Mouse (Mus musculus) olfactory bulb, adult 2 months (tissue): Measurements from ENCODE around the gene Coq9. TPM values are rescaled to one million over a fixed set of nuclear protein-coding genes. Genes with fewer than 3 reads are reported as not detected.

Experiments used
- H3K27ac ChIP-seq: fragments of 200-500 bp; 2 replicates; pipeline ENCODE4 v1.5.1; 2012; ENCODE audit warnings: low read depth, low read length; ENCODE audit not compliant: insufficient read depth
- H3K4me1 ChIP-seq: fragments of 200-500 bp; 2 replicates; pipeline ENCODE4 v1.6.1; 2012; ENCODE audit warnings: low read length; ENCODE audit not compliant: control insufficient read depth, insufficient read depth
- H3K4me3 ChIP-seq: fragments of 200-500 bp; 2 replicates; pipeline ENCODE4 v1.5.1; 2012; ENCODE audit warnings: mild to moderate bottlenecking, low read depth, low read length, moderate library complexity; ENCODE audit not compliant: insufficient read depth
- CTCF ChIP-seq: fragments of 200-500 bp; IDR thresholded peaks from 2 replicates; pipeline ENCODE4 v1.5.1; 2012; ENCODE audit warnings: low read depth, mild to moderate bottlenecking, low read length, moderate library complexity; ENCODE audit not compliant: insufficient read depth
- POLR2A ChIP-seq: fragments of 200-500 bp; IDR thresholded peaks from 2 replicates; pipeline ENCODE4 v1.6.1; 2012; ENCODE audit warnings: mild to moderate bottlenecking, low read depth, low read length, moderate library complexity; ENCODE audit not compliant: insufficient read depth
- WGBS: fragments of 180-500 bp; shearing (Covaris S2); methylation state at CpG from one replicate; pipeline ENCODE4 v1.1.7; 2018; 5-methylcytosine and 5-hydroxymethylcytosine counted together
- polyA plus RNA-seq: library from polyadenylated mRNA; stranded (reverse); fragments of >200 nt; gene quantifications from 2 replicates; pipeline ENCODE4 v1.2.4, GENCODE M21; 2012; ENCODE audit warnings: low replicate concordance; ENCODE audit not compliant: missing spikeins, insufficient read depth, insufficient read length

Gene Coq9
- polyA plus RNA-seq, 1 experiment, result not detected

- WGBS, result 67% methylated on average over 2 of the region's 2 CpGs
- TF ChIP-seq CTCF (no peak), POLR2A (no peak)
Observed at GRCm38 (mm10) chr8:94892917-94893316, 54.8 kb downstream of the Coq9 start.

DNA sequence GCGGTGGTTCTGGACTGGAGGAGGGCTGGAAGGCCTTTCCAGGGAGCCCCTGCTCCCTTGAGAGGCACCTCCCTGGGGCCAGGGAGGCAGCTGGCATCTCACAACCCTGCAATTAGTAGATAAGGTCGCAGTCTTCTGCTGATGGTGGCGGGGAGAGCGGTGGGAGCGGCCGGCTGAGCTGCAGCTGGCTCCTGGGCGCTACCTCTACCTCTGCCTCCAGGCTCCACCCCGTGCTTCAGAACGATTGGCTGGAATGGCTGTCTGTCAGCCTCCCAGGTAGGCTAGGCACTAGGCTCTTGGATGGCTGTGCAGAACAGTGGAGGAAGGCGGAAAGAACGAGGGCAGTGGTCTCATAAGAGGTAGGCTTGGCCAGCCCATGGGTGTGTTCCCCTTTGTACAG, 61.1 kb downstream of the Coq9 start:
- no peak overlapping the region for H3K27ac ChIP-seq
- H3K4me3 ChIP-seq, result no peak overlapping the region
- peaks cover 24% of the 10 kb centered on the region for H3K4me1 ChIP-seq
- WGBS, result 16% methylated on average over 11 of the region's 11 CpGs
- TF ChIP-seq CTCF, result no peak

More at GRCm38 (mm10) chr8:94892917-94893316, 54.8 kb downstream of the Coq9 start:
- Histone ChIP-seq H3K27ac (no peak overlapping the region), H3K4me3 (no peak overlapping the region), H3K4me1 (peaks cover 6% of the 10 kb centered on the region; the same call in 1 of the 2 replicates)

DNA sequence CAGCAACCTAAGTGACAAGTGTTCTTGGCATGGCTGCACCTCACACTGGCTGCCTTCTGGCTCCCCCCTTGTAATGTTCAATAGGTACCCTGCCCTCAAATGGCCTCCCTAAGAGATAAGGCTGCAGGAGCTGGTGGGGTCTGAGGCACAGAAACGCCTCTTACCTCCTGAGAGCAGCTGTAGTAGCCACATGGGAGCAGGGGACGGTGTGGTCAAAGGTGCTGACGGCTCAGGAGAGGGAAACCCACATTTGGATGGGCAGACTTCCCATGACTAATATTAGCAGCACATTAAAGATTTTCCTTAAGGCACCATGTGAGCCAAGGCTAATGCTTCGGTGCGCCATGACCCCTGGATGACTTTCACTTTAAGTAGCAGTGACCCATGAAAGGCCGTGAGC, 62.5 kb downstream of the Coq9 start:
- Histone ChIP-seq H3K27ac (no peak overlapping the region), H3K4me3 (no peak overlapping the region), H3K4me1 (peaks cover 32% of the 10 kb centered on the region)
- TF ChIP-seq CTCF, result no peak
- no peak for TF ChIP-seq POLR2A
- 65% methylated on average over 6 of the region's 6 CpGs for WGBS

DNA sequence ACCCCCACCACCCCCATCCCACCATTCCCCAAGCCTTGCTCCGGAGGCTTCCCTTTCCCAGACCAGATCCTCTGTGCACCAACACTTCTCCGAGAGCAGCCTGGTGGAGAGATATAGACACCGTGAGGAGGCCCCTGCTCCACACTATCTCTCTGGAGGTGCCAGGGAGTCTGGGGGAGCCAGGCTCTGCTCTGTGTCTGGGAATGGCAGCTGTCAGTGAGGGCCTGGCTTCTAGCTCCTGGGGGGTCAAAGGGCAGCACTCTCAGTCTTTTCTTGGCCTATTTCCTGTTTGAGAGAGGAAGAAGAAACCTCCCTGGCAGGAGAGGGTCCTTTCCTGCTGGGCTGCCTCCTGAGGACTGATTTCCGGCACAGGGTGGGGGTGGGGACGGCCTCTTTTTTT, 62.9 kb downstream of the Coq9 start:
- Histone ChIP-seq H3K4me3 (no peak overlapping the region), H3K4me1 (peaks cover 36% of the 10 kb centered on the region), H3K27ac (no peak overlapping the region)
- WGBS, result 72% methylated on average over 5 of the region's 5 CpGs
- TF ChIP-seq POLR2A (no peak), CTCF (no peak)

DNA sequence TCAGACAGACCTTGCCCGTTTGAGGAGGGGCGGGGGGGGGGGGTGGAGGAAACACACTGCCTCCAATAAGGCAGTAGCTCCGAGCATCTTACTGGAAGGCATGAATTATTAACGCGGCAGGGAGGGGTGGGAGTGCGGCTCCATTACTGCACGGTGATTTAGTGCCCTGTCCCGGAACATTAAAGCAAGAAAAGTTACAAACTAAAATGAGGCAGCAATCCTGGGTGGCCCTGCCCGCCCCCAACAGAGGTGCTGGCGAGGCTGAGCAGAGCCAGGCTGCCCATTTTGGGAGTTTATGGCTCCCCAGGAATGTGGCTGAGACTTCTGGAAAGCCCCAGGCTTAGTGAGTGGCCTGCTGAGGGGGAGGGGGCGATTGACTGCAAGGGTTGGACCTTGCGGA, 65.6 kb downstream of the Coq9 start:
- no peak overlapping the region for H3K27ac ChIP-seq
- no peak for TF ChIP-seq CTCF
- no peak for TF ChIP-seq POLR2A
- WGBS, result 67% methylated on average over 12 of the region's 12 CpGs
- H3K4me3 ChIP-seq, result no peak overlapping the region
- H3K4me1 ChIP-seq, result peaks cover 51% of the 10 kb centered on the region

Other genes with a start within 250 kb of the Coq9 start
- gene Rspry1, start 236.4 kb upstream of the Coq9 start, polyA plus RNA-seq, result 135 TPM in 1 of 2 replicates, not detected in the other
- 692 TPM in 1 of 2 replicates, not detected in the other for gene Fam192a, start 236.3 kb upstream of the Coq9 start, polyA plus RNA-seq
- 149 TPM in 1 of 2 replicates, not detected in the other for gene Arl2bp, start 171.7 kb upstream of the Coq9 start, polyA plus RNA-seq
- gene Pllp, start 142.0 kb upstream of the Coq9 start, polyA plus RNA-seq, result not detected in 2 replicates
- not detected in 2 replicates for gene Ccl22, start 92.7 kb upstream of the Coq9 start, polyA plus RNA-seq
- gene Cx3cl1, start 66.3 kb upstream of the Coq9 start, polyA plus RNA-seq, result not detected in 2 replicates
- gene Ccl17, start 27.9 kb upstream of the Coq9 start, polyA plus RNA-seq, result not detected in 2 replicates
- gene Ciapin1, start within 50 bp of the Coq9 start, polyA plus RNA-seq, result not detected in 2 replicates
- gene Polr2c, start 19.1 kb downstream of the Coq9 start, polyA plus RNA-seq, result not detected in 2 replicates
- gene Dok4, start 38.0 kb downstream of the Coq9 start, polyA plus RNA-seq, result not detected in 2 replicates
- gene Ccdc102a, start 79.8 kb downstream of the Coq9 start, polyA plus RNA-seq, result not detected in 2 replicates
- gene Adgrg5, start 85.4 kb downstream of the Coq9 start, polyA plus RNA-seq, result not detected in 2 replicates
- not detected in 2 replicates for gene Adgrg1, start 136.4 kb downstream of the Coq9 start, polyA plus RNA-seq
- gene Adgrg3, start 179.4 kb downstream of the Coq9 start, polyA plus RNA-seq, result not detected in 2 replicates
- gene Drc7, start 216.8 kb downstream of the Coq9 start, polyA plus RNA-seq, result not detected in 2 replicates
- not detected in 2 replicates for gene Katnb1, start 242.9 kb downstream of the Coq9 start, polyA plus RNA-seq